Mouse (Mus musculus): Measurements from ENCODE around the gene Gm10273. TPM values are rescaled to one million over a fixed set of nuclear protein-coding genes. Genes with fewer than 3 reads are reported as not detected.

The Gm10273 gene
- total and polyA plus RNA-seq, 2 experiments from 2014 or later = 4.6 to 11.2 TPM

- no peaks in the 10 kb centered on the region for H3K36me3 ChIP-seq (ENCODE audit: insufficient read depth)
- no peak for TF ChIP-seq CTCF (IDR thresholded peaks at IDR 0.05; ENCODE audit: low read depth)
- no peak for DNase-seq
- H3K9ac ChIP-seq = no peak overlapping the region
- WGBS = 92% methylated on average over 4 of the region's 4 CpGs
- no peak for ATAC-seq
- no peaks in the 10 kb centered on the region for H3K4me1 ChIP-seq (ENCODE audit: insufficient read depth)
- H3K27ac ChIP-seq (ENCODE audit: low read depth, low read length) = no peak overlapping the region
- H3K4me3 ChIP-seq (ENCODE audit: low read depth, low read length) = no peak overlapping the region
- no peaks in the 10 kb centered on the region for H3K9me3 ChIP-seq (ENCODE audit: low read length)
- no peak overlapping the region for H3K4me2 ChIP-seq (ENCODE audit: low read depth)
- H3K27me3 ChIP-seq (ENCODE audit: insufficient read depth, low read length) = no peaks in the 10 kb centered on the region
Measured at GRCm38 (mm10) chr10:59419516-59419915, 24.1 kb downstream of the Gm10273 start.

- WGBS = 76% methylated on average over 3 of the region's 3 CpGs
- Histone ChIP-seq H3K4me2 (ENCODE audit: low read depth) (no peak overlapping the region), H3K9ac (no peak overlapping the region), H3K4me1 (ENCODE audit: insufficient read depth) (no peaks in the 10 kb centered on the region), H3K27me3 (ENCODE audit: insufficient read depth, low read length) (no peaks in the 10 kb centered on the region), H3K9me3 (ENCODE audit: low read length) (no peaks in the 10 kb centered on the region), H3K27ac (ENCODE audit: low read depth, low read length) (no peak overlapping the region), H3K36me3 (ENCODE audit: insufficient read depth) (no peaks in the 10 kb centered on the region), H3K4me3 (ENCODE audit: low read depth, low read length) (no peak overlapping the region)
- DNase-seq = no peak
- no peak for ATAC-seq
- TF ChIP-seq CTCF (IDR thresholded peaks at IDR 0.05; ENCODE audit: low read depth) = no peak
Measured at GRCm38 (mm10) chr10:59424453-59424852, 29.0 kb downstream of the Gm10273 start.

- no peak overlapping the region for H3K4me3 ChIP-seq (ENCODE audit: low read depth, low read length)
- no peaks in the 10 kb centered on the region for H3K4me1 ChIP-seq (ENCODE audit: insufficient read depth)
- H3K36me3 ChIP-seq (ENCODE audit: insufficient read depth) = no peaks in the 10 kb centered on the region
- no peak for TF ChIP-seq CTCF (IDR thresholded peaks at IDR 0.05; ENCODE audit: low read depth)
- H3K27ac ChIP-seq (ENCODE audit: low read depth, low read length) = no peak overlapping the region
- WGBS = 72% methylated on average over 7 of the region's 7 CpGs
- no peaks in the 10 kb centered on the region for H3K9me3 ChIP-seq (ENCODE audit: low read length)
- H3K27me3 ChIP-seq (ENCODE audit: insufficient read depth, low read length) = no peaks in the 10 kb centered on the region
- H3K9ac ChIP-seq = no peak overlapping the region
- DNase-seq = no peak
- ATAC-seq = no peak
- no peak overlapping the region for H3K4me2 ChIP-seq (ENCODE audit: low read depth)
Measured at GRCm38 (mm10) chr10:59425369-59425768, 29.9 kb downstream of the Gm10273 start.

GRCm38 (mm10) chr10:59426371-59426770 is 30.9 kb downstream of the Gm10273 start:
- no peak for ATAC-seq
- WGBS = 85% methylated on average over 4 of the region's 4 CpGs
- H3K4me1 ChIP-seq (ENCODE audit: insufficient read depth) = no peaks in the 10 kb centered on the region

GRCm38 (mm10) chr10:59429448-59430135 is 34.2 kb downstream of the Gm10273 start:
- no peaks in the 10 kb centered on the region for H3K27me3 ChIP-seq (ENCODE audit: insufficient read depth, low read length)
- no peak overlapping the region for H3K4me3 ChIP-seq (ENCODE audit: low read depth, low read length)
- no peak for TF ChIP-seq CTCF (IDR thresholded peaks at IDR 0.05; ENCODE audit: low read depth)
- no peak overlapping the region for H3K9ac ChIP-seq
- H3K9me3 ChIP-seq (ENCODE audit: low read length) = no peaks in the 10 kb centered on the region
- no peak overlapping the region for H3K4me2 ChIP-seq (ENCODE audit: low read depth)
- H3K27ac ChIP-seq (ENCODE audit: low read depth, low read length) = no peak overlapping the region
- no peaks in the 10 kb centered on the region for H3K4me1 ChIP-seq (ENCODE audit: insufficient read depth)
- ATAC-seq = no peak
- WGBS = 78% methylated on average over 16 of the region's 16 CpGs
- H3K36me3 ChIP-seq (ENCODE audit: insufficient read depth) = no peaks in the 10 kb centered on the region
- DNase-seq = no peak

More at GRCm38 (mm10) chr10:59426371-59426770, 30.9 kb downstream of the Gm10273 start:
- Histone ChIP-seq H3K27me3 (ENCODE audit: insufficient read depth, low read length) (no peaks in the 10 kb centered on the region), H3K9me3 (ENCODE audit: low read length) (no peaks in the 10 kb centered on the region), H3K9ac (no peak overlapping the region), H3K27ac (ENCODE audit: low read depth, low read length) (no peak overlapping the region), H3K4me2 (ENCODE audit: low read depth) (no peak overlapping the region), H3K36me3 (ENCODE audit: insufficient read depth) (no peaks in the 10 kb centered on the region), H3K4me3 (ENCODE audit: low read depth, low read length) (no peak overlapping the region)
- no peak for DNase-seq
- no peak for TF ChIP-seq CTCF (IDR thresholded peaks at IDR 0.05; ENCODE audit: low read depth)

- 73% methylated on average over 6 of the region's 6 CpGs for WGBS
- no peak for TF ChIP-seq CTCF (IDR thresholded peaks at IDR 0.05; ENCODE audit: low read depth)
Measured at GRCm38 (mm10) chr10:59430701-59431218, 35.3 kb downstream of the Gm10273 start.

GRCm38 (mm10) chr10:59435746-59436145 is 40.3 kb downstream of the Gm10273 start:
- TF ChIP-seq CTCF (IDR thresholded peaks at IDR 0.05; ENCODE audit: low read depth) = no peak
- Histone ChIP-seq H3K9ac (no peak overlapping the region), H3K9me3 (ENCODE audit: low read length) (no peaks in the 10 kb centered on the region), H3K4me1 (ENCODE audit: insufficient read depth) (no peaks in the 10 kb centered on the region), H3K4me2 (ENCODE audit: low read depth) (no peak overlapping the region), H3K36me3 (ENCODE audit: insufficient read depth) (no peaks in the 10 kb centered on the region), H3K27ac (ENCODE audit: low read depth, low read length) (no peak overlapping the region), H3K27me3 (ENCODE audit: insufficient read depth, low read length) (no peaks in the 10 kb centered on the region), H3K4me3 (ENCODE audit: low read depth, low read length) (no peak overlapping the region)
- DNase-seq (no peak), ATAC-seq (no peak)
- 94% methylated on average over 18 of the region's 18 CpGs for WGBS

More at GRCm38 (mm10) chr10:59430701-59431218, 35.3 kb downstream of the Gm10273 start:
- DNase-seq (no peak), ATAC-seq (no peak)
- Histone ChIP-seq H3K4me3 (ENCODE audit: low read depth, low read length) (no peak overlapping the region), H3K4me1 (ENCODE audit: insufficient read depth) (no peaks in the 10 kb centered on the region), H3K27ac (ENCODE audit: low read depth, low read length) (no peak overlapping the region), H3K36me3 (ENCODE audit: insufficient read depth) (no peaks in the 10 kb centered on the region), H3K27me3 (ENCODE audit: insufficient read depth, low read length) (no peaks in the 10 kb centered on the region), H3K9me3 (ENCODE audit: low read length) (no peaks in the 10 kb centered on the region), H3K4me2 (ENCODE audit: low read depth) (no peak overlapping the region), H3K9ac (no peak overlapping the region)

Data from forebrain, postnatal 0 days (tissue).